Mouse (Mus musculus): Measurements from ENCODE around the gene C1qc. TPM values are rescaled to one million over a fixed set of nuclear protein-coding genes. Genes with fewer than 3 reads are reported as not detected.

C1qc gene
- polyA plus RNA-seq, 1 experiment: 86.9 TPM

GRCm38 (mm10) chr4:136841056-136841455, 51.8 kb downstream of the C1qc start:
- TF ChIP-seq POLR2A (IDR thresholded peaks at IDR 0.05; ENCODE audit: extremely low read depth, insufficient read depth, low read length) (no peak), CTCF (IDR thresholded peaks at IDR 0.05; ENCODE audit: extremely low read depth, insufficient read depth, low read length) (peak; percentile 85)
- Histone ChIP-seq H3K4me3 (ENCODE audit: insufficient read depth, low read length) (no peak overlapping the region), H3K27ac (ENCODE audit: insufficient read depth, low read length) (no peak overlapping the region), H3K4me1 (ENCODE audit: control insufficient read depth, insufficient read depth, low read length) (no peaks in the 10 kb centered on the region)

Other genes with a start within 250 kb of the C1qc start
- 17.1 TPM in 2 replicates for gene Ephb2, start 57.1 kb downstream of the C1qc start, polyA plus RNA-seq (2012; rRNA removed)
- 127 and 132 TPM in 2 replicates for gene C1qb, start 6.9 kb downstream of the C1qc start, polyA plus RNA-seq (2012; rRNA removed)
- gene C1qa, start 5.7 kb upstream of the C1qc start, polyA plus RNA-seq (2012; rRNA removed): 91.1 and 96.5 TPM in 2 replicates
- 11.0 and 12.3 TPM in 2 replicates for gene Epha8, start 63.8 kb upstream of the C1qc start, polyA plus RNA-seq (2012; rRNA removed)
- gene Zbtb40, start 155.7 kb upstream of the C1qc start, polyA plus RNA-seq (2012; rRNA removed): 6.2 and 7.3 TPM in 2 replicates